Mouse (Mus musculus): ENCODE results near the gene Ppp6r1.

GRCm38 (mm10) chr7:4663742-4664141 lies 4.9 kb upstream of the Ppp6r1 start:
- TF ChIP-seq POLR2A (IDR thresholded peaks at IDR 0.05; ENCODE audit: low read depth, low read length) = no peak
- no peak for TF ChIP-seq CTCF (conservative IDR thresholded peaks at IDR 0.05; ENCODE audit: insufficient read depth, insufficient read length, low read depth, low read length)

Measured in kidney, adult 2 months (tissue).